Mouse (Mus musculus) E14TG2a.4 (cell line): ENCODE measurements around the gene Mturn.

Experiments
- CTCF ChIP-seq: conservative IDR thresholded peaks from 2 replicates; pipeline ENCODE4 v1.5.1; 2014; ENCODE audit warnings: low read length
- POU5F1 ChIP-seq: IDR thresholded peaks from 2 replicates; pipeline ENCODE4 v1.6.1; 2014; ENCODE audit warnings: low read length, borderline replicate concordance

DNA sequence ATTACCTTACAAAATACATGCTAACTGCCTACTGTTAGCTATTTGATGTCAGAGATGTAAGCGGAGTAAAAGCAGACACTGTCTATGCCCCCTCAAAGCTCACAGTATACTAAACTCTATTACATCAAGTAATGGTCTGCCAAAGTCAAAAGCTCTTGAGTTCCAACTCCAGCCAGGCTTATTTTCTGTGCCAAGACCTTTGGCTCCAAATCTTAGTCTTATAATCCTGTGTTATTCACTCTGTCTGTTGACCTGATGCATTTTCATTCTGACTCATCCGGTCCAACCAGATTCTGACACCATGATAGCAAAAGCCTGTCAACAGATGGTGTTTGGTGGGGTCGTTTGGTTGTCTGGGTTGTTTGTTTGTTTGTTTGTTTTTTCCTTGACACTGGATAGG lies 50.3 kb downstream of the Mturn start:
- TF ChIP-seq CTCF (no peak), POU5F1 (no peak)
